Mouse (Mus musculus): ENCODE data around the gene Csf1. TPM values are rescaled to one million over a fixed set of nuclear protein-coding genes. Genes with fewer than 3 reads are reported as not detected.

Csf1 gene
- total RNA-seq, 1 experiment: 34.0 TPM

DNA sequence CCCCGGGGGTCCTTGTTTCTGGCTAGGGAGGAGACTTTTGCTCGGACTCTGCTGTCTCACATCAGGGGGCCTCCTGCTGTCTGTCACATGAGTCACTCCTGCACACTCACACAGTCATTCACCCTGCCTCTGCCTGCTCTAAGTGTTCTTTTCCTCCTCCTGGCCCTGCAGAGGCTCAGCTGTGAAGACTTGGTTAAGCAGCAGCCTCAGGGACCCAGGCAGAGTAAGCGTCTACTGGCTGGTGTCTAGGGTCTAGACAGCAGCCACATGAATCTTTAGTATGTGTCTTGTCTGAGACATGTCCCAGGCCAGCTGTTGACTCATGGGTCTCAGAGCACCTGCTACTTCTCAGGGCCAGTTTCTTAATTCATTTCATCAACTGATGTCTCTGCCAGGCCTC lies 16.0 kb upstream of the Csf1 start:
- Histone ChIP-seq H3K27ac (ENCODE audit: insufficient read depth, low read depth, low read length, poor library complexity, severe bottlenecking) (no peak overlapping the region), H3K9me3 (ENCODE audit: control insufficient read depth, insufficient read depth, low read depth, low read length) (no peaks in the 10 kb centered on the region)
- in situ Hi-C loops (cut with MboI; ENCODE audit: low sequenced_read_pairs in 2 of 2, unreplicated experiment in 2 of 2): no loop called here

DNA sequence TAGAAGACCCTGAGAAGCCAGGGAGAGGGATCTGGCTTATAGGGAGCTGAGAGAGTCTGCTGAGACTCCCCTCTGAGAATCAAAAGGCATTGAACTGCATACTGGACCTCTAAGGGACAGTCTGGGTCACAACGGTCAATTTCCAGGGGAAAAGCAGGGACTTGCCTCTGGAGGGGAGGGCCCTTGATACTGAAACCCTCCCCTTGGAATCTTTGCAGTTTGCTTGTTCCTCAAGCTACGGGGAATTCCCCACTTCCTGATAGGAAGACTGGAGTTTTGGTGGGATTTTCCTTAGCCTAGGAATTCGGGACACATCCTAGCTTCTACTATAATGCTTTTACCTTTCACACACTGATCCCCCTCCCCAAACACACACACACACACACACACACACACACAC lies 15.5 kb upstream of the Csf1 start:
- in situ Hi-C loops (cut with MboI; ENCODE audit: low sequenced_read_pairs in 2 of 2, unreplicated experiment in 2 of 2): no loop called here
- no peak overlapping the region for H3K9ac ChIP-seq (ENCODE audit: insufficient read depth, low read depth, low read length, poor library complexity, severe bottlenecking)

More for the DNA sequence above, 16.0 kb upstream of the Csf1 start:
- no peaks in the 10 kb centered on the region for H3K36me3 ChIP-seq (ENCODE audit: control insufficient read depth, insufficient read depth, low read length, poor library complexity, severe bottlenecking)
- peaks cover 2% of the 10 kb centered on the region in 2 experiments; a peak in 1 of 4 replicates for H3K4me1 ChIP-seq (ENCODE audit: control insufficient read depth in 2 of 2, insufficient read depth in 2 of 2, low read length in 2 of 2, poor library complexity in 1 of 2)
- H3K4me3 ChIP-seq (ENCODE audit: insufficient read depth in 1 of 2, low read depth in 1 of 2, low read length in 2 of 2, poor library complexity in 1 of 2, severe bottlenecking in 1 of 2): no peak overlapping the region
- TF ChIP-seq ZC3H11A (IDR thresholded peaks at IDR 0.05; ENCODE audit: borderline replicate concordance, low read depth, low read length): no peak
- TF ChIP-seq HCFC1 (IDR thresholded peaks at IDR 0.05; ENCODE audit: borderline replicate concordance, insufficient read depth, low read length): no peak
- no peak for TF ChIP-seq MAFK (IDR thresholded peaks at IDR 0.05; ENCODE audit: insufficient read depth, low read depth, low read length)
- TF ChIP-seq ZNF384 (IDR thresholded peaks at IDR 0.05; ENCODE audit: low read depth, low read length): no peak
- TF ChIP-seq CHD2 (IDR thresholded peaks at IDR 0.05; ENCODE audit: low read depth, low read length): no peak
- no peak for DNase-seq (ENCODE audit: low read depth, low spot score)
- no peak overlapping the region for H3K9ac ChIP-seq (ENCODE audit: insufficient read depth, low read depth, low read length, poor library complexity, severe bottlenecking)

DNA sequence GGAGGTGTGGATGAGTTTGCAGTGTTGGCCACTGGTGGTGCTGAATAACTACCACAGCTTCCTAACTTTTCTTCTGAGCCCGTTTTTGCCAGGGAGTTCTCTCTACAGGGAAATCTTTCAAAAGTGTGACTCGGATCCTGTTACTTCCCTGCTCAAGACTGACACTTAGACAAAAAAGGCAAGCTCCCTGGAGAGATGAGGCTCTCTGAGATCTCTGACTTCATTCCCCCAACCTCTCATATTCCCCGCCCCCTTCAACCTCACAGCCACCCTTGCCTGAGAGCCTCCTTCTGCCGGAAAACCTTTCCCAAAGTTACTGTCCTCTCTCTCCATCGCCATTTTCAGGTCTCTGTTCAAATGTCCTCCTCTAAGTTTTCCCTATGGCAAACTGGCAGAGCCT lies 14.8 kb upstream of the Csf1 start:
- H3K36me3 ChIP-seq (ENCODE audit: control insufficient read depth, insufficient read depth, low read length, poor library complexity, severe bottlenecking): no peaks in the 10 kb centered on the region
- no peak overlapping the region for H3K4me3 ChIP-seq (ENCODE audit: insufficient read depth in 1 of 2, low read depth in 1 of 2, low read length in 2 of 2, poor library complexity in 1 of 2, severe bottlenecking in 1 of 2)
- TF ChIP-seq CHD2 (IDR thresholded peaks at IDR 0.05; ENCODE audit: low read depth, low read length) (no peak), ZC3H11A (IDR thresholded peaks at IDR 0.05; ENCODE audit: borderline replicate concordance, low read depth, low read length) (no peak), HCFC1 (IDR thresholded peaks at IDR 0.05; ENCODE audit: borderline replicate concordance, insufficient read depth, low read length) (no peak), ZNF384 (IDR thresholded peaks at IDR 0.05; ENCODE audit: low read depth, low read length) (no peak), MAFK (IDR thresholded peaks at IDR 0.05; ENCODE audit: insufficient read depth, low read depth, low read length) (no peak)
- no peak overlapping the region for H3K27ac ChIP-seq (ENCODE audit: insufficient read depth, low read depth, low read length, poor library complexity, severe bottlenecking)
- no peaks in the 10 kb centered on the region for H3K9me3 ChIP-seq (ENCODE audit: control insufficient read depth, insufficient read depth, low read depth, low read length)
- no peak overlapping the region for H3K9ac ChIP-seq (ENCODE audit: insufficient read depth, low read depth, low read length, poor library complexity, severe bottlenecking)
- peaks cover 2% of the 10 kb centered on the region in 2 experiments; a peak in 1 of 4 replicates for H3K4me1 ChIP-seq (ENCODE audit: control insufficient read depth in 2 of 2, insufficient read depth in 2 of 2, low read length in 2 of 2, poor library complexity in 1 of 2)
- in situ Hi-C loops (cut with MboI; ENCODE audit: low sequenced_read_pairs in 2 of 2, unreplicated experiment in 2 of 2): no loop called here
- DNase-seq (ENCODE audit: low read depth, low spot score): no peak

More for the DNA sequence above, 15.5 kb upstream of the Csf1 start:
- Histone ChIP-seq H3K4me1 (ENCODE audit: control insufficient read depth in 2 of 2, insufficient read depth in 2 of 2, low read length in 2 of 2, poor library complexity in 1 of 2) (peaks cover 2% of the 10 kb centered on the region in 2 experiments; a peak in 1 of 4 replicates), H3K9me3 (ENCODE audit: control insufficient read depth, insufficient read depth, low read depth, low read length) (no peaks in the 10 kb centered on the region), H3K4me3 (ENCODE audit: insufficient read depth in 1 of 2, low read depth in 1 of 2, low read length in 2 of 2, poor library complexity in 1 of 2, severe bottlenecking in 1 of 2) (no peak overlapping the region), H3K27ac (ENCODE audit: insufficient read depth, low read depth, low read length, poor library complexity, severe bottlenecking) (no peak overlapping the region), H3K36me3 (ENCODE audit: control insufficient read depth, insufficient read depth, low read length, poor library complexity, severe bottlenecking) (no peaks in the 10 kb centered on the region)
- TF ChIP-seq MAFK (IDR thresholded peaks at IDR 0.05; ENCODE audit: insufficient read depth, low read depth, low read length) (no peak), CHD2 (IDR thresholded peaks at IDR 0.05; ENCODE audit: low read depth, low read length) (no peak), ZC3H11A (IDR thresholded peaks at IDR 0.05; ENCODE audit: borderline replicate concordance, low read depth, low read length) (no peak), ZNF384 (IDR thresholded peaks at IDR 0.05; ENCODE audit: low read depth, low read length) (no peak), HCFC1 (IDR thresholded peaks at IDR 0.05; ENCODE audit: borderline replicate concordance, insufficient read depth, low read length) (no peak)
- DNase-seq (ENCODE audit: low read depth, low spot score): no peak

DNA sequence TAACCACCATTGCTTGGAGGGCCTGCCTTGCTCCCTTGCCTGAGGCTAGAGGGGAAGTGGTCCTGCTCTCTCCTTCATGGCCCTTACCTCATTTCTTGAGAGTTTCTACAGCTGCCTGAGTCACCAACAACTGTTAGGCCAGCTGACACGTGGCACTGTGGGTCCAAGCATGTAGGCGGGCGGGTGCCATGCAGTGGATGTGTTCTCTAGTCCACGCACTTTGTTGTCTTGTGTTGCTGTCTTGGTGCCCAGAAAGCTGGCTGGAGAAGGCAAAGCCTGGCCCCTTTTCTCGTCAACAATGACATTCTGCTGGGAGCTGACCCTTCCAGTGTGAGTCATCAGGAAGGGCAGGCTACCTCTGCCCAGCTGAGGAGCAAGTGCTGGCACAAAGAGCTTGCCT lies 12.6 kb upstream of the Csf1 start:
- no peak overlapping the region for H3K9ac ChIP-seq (ENCODE audit: insufficient read depth, low read depth, low read length, poor library complexity, severe bottlenecking)
- H3K36me3 ChIP-seq (ENCODE audit: control insufficient read depth, insufficient read depth, low read length, poor library complexity, severe bottlenecking): no peaks in the 10 kb centered on the region
- H3K27ac ChIP-seq (ENCODE audit: insufficient read depth, low read depth, low read length, poor library complexity, severe bottlenecking): no peak overlapping the region
- no peak overlapping the region for H3K4me3 ChIP-seq (ENCODE audit: insufficient read depth in 1 of 2, low read depth in 1 of 2, low read length in 2 of 2, poor library complexity in 1 of 2, severe bottlenecking in 1 of 2)
- TF ChIP-seq MAFK (IDR thresholded peaks at IDR 0.05; ENCODE audit: insufficient read depth, low read depth, low read length) (no peak), CHD2 (IDR thresholded peaks at IDR 0.05; ENCODE audit: low read depth, low read length) (no peak), ZC3H11A (IDR thresholded peaks at IDR 0.05; ENCODE audit: borderline replicate concordance, low read depth, low read length) (no peak), ZNF384 (IDR thresholded peaks at IDR 0.05; ENCODE audit: low read depth, low read length) (no peak), HCFC1 (IDR thresholded peaks at IDR 0.05; ENCODE audit: borderline replicate concordance, insufficient read depth, low read length) (no peak)
- in situ Hi-C loops (cut with MboI; ENCODE audit: low sequenced_read_pairs in 2 of 2, unreplicated experiment in 2 of 2): no loop called here
- no peaks in the 10 kb centered on the region for H3K9me3 ChIP-seq (ENCODE audit: control insufficient read depth, insufficient read depth, low read depth, low read length)
- DNase-seq (ENCODE audit: low read depth, low spot score): no peak
- H3K4me1 ChIP-seq (ENCODE audit: control insufficient read depth in 2 of 2, insufficient read depth in 2 of 2, low read length in 2 of 2, poor library complexity in 1 of 2): peaks cover 2% of the 10 kb centered on the region in 2 experiments; a peak in 1 of 4 replicates

DNA sequence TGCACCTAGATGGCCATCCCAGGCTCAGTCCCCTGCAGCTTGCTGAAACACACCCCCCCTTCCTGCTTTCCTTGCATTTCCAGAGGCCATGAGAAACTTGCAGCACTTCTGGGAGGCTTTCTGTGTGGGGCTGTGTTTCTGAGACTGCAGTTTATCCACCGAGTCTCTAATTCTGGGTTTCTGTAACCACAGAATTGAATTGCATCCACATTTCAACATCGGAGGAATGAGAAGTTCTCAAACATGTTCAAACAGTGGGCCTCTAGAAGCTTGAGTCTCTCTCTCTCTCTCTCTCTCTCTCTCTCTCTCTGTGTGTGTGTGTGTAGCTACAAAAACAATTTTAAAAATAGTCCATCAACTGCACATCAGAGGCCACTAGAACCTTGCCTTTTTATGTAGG lies 9.4 kb upstream of the Csf1 start:
- Histone ChIP-seq H3K9ac (ENCODE audit: insufficient read depth, low read depth, low read length, poor library complexity, severe bottlenecking) (no peak overlapping the region), H3K4me3 (ENCODE audit: insufficient read depth in 1 of 2, low read depth in 1 of 2, low read length in 2 of 2, poor library complexity in 1 of 2, severe bottlenecking in 1 of 2) (no peak overlapping the region), H3K9me3 (ENCODE audit: control insufficient read depth, insufficient read depth, low read depth, low read length) (no peaks in the 10 kb centered on the region), H3K4me1 (ENCODE audit: control insufficient read depth in 2 of 2, insufficient read depth in 2 of 2, low read length in 2 of 2, poor library complexity in 1 of 2) (no peaks in the 10 kb centered on the region), H3K27ac (ENCODE audit: insufficient read depth, low read depth, low read length, poor library complexity, severe bottlenecking) (no peak overlapping the region), H3K36me3 (ENCODE audit: control insufficient read depth, insufficient read depth, low read length, poor library complexity, severe bottlenecking) (no peaks in the 10 kb centered on the region)
- DNase-seq (ENCODE audit: low read depth, low spot score): no peak
- in situ Hi-C loops (cut with MboI; ENCODE audit: low sequenced_read_pairs in 2 of 2, unreplicated experiment in 2 of 2): no loop called here
- TF ChIP-seq MAFK (IDR thresholded peaks at IDR 0.05; ENCODE audit: insufficient read depth, low read depth, low read length): no peak
- TF ChIP-seq ZC3H11A (IDR thresholded peaks at IDR 0.05; ENCODE audit: borderline replicate concordance, low read depth, low read length): no peak
- no peak for TF ChIP-seq HCFC1 (IDR thresholded peaks at IDR 0.05; ENCODE audit: borderline replicate concordance, insufficient read depth, low read length)
- TF ChIP-seq CHD2 (IDR thresholded peaks at IDR 0.05; ENCODE audit: low read depth, low read length): no peak
- no peak for TF ChIP-seq ZNF384 (IDR thresholded peaks at IDR 0.05; ENCODE audit: low read depth, low read length)
